24 mouse cellular contexts compared by ENCODE assay signal in the genomic region with DNA sequence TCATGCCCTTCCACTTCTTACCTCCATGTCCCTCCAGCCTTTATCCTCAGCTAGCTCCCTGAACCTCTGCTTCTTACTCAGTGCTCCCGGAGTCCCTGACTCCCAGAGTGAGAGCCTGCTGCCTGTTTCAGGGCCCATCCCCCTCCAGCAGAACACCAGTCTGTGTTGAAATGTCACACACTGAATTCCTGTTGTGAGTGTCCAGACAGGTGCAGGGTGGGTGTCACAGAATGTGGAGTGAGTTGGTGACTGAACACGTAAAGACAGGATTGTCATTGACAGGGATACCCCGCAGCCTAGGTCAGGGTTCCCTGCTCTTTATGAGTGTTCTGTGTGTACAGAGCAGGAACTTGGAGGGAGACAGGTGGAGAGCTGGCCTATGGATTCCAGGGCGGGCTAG. TPM values are rescaled to one million over a fixed set of nuclear protein-coding genes. Genes with fewer than 3 reads are reported as not detected.
DNase-seq lines count a peak whose midpoint lies in the region; ATAC-seq lines count a peak whose summit lies in the region.
"Had no signal": no experiment of that assay in that cellular context is flagged by ENCODE, and none has a peak within 500 bp of the region (broad histone marks: within the 10 kb centered on the region; RNA-seq: fewer than 3 reads in every experiment).

No protein-coding gene starts in this region.

- WGBS in heart, embryonic 13.5 days: 42% methylated on average over 4 of the region's 4 CpGs
- WGBS in liver, embryonic 16.5 days (ENCODE audit: insufficient replicate concordance): 63% methylated on average over 4 of the region's 4 CpGs

- no peak for ATAC-seq in heart, embryonic 13.5 days (ENCODE audit: extremely low read depth, insufficient number of reproducible peaks, low FRiP score, low TSS enrichment)
- no peak for ATAC-seq in megakaryocyte, adult 5-6 weeks (ENCODE audit: poor library complexity, severe bottlenecking)
- no peak for ATAC-seq in liver, embryonic 16.5 days (ENCODE audit: low read depth)
- ATAC-seq: forebrain, embryonic 14.5 days; intestine, embryonic 16.5 days; midbrain, embryonic 13.5 days had no signal

- DNase-seq in heart, postnatal 25 days (ENCODE audit: low spot score): no peak
- no peak for DNase-seq in urinary bladder, postnatal 14 days (ENCODE audit: low spot score)
- no peak for DNase-seq in urinary bladder, postnatal 25 days (ENCODE audit: low spot score)
- DNase-seq: adrenal gland, postnatal 25 days; cerebellum, adult 18-20 months; cerebellum, postnatal 14 days; gastrocnemius, postnatal 14 days; heart, postnatal 36 days; kidney, adult 8-10 months; kidney, postnatal 14 days; layer of hippocampus, adult 9-11 months; lung, postnatal 36 days had no signal

- H3K4me1 ChIP-seq in heart, embryonic 13.5 days: peaks cover 75% of the 10 kb centered on the region
- peaks cover 92% of the 10 kb centered on the region for H3K4me1 ChIP-seq in megakaryocyte, embryonic 14.5 days
- H3K4me1 ChIP-seq in liver, embryonic 16.5 days (ENCODE audit: control insufficient read depth, low read depth, low read length): peaks cover 30% of the 10 kb centered on the region

- no peaks in the 10 kb centered on the region for H3K9me3 ChIP-seq in heart, embryonic 13.5 days
- no peaks in the 10 kb centered on the region for H3K9me3 ChIP-seq in megakaryocyte, embryonic 14.5 days
- H3K9me3 ChIP-seq in liver, embryonic 16.5 days (replicated peaks; ENCODE audit: control insufficient read depth, low read length): no peaks in the 10 kb centered on the region
- H3K9me3 ChIP-seq: embryonic facial prominence, embryonic 10.5 days; embryonic facial prominence, embryonic 15.5 days; hindbrain, embryonic 13.5 days; lung, embryonic 15.5 days; midbrain, embryonic 13.5 days had no signal

- no peak overlapping the region for H3K4me2 ChIP-seq in heart, embryonic 13.5 days
- no peak overlapping the region for H3K4me2 ChIP-seq in liver, embryonic 16.5 days (ENCODE audit: low read depth, low read length)
- H3K4me2 ChIP-seq: embryonic facial prominence, embryonic 15.5 days; hindbrain, embryonic 13.5 days; lung, embryonic 15.5 days; midbrain, embryonic 13.5 days had no signal

- no peak overlapping the region for H3K4me3 ChIP-seq in heart, embryonic 13.5 days
- H3K4me3 ChIP-seq in megakaryocyte, embryonic 14.5 days (replicated peaks): peak overlapping the region; percentile 81
- no peak overlapping the region for H3K4me3 ChIP-seq in liver, embryonic 16.5 days (ENCODE audit: low read depth, low read length)
- H3K4me3 ChIP-seq: embryonic facial prominence, embryonic 10.5 days; embryonic facial prominence, embryonic 15.5 days; hindbrain, embryonic 13.5 days; lung, embryonic 15.5 days; midbrain, embryonic 13.5 days had no signal

- peaks cover 36% of the 10 kb centered on the region for H3K27me3 ChIP-seq in heart, embryonic 13.5 days (replicated peaks)
- no peaks in the 10 kb centered on the region for H3K27me3 ChIP-seq in megakaryocyte, embryonic 14.5 days (replicated peaks)
- H3K27me3 ChIP-seq in liver, embryonic 16.5 days (ENCODE audit: control insufficient read depth, insufficient read depth, low read depth, low read length): no peaks in the 10 kb centered on the region
- H3K27me3 ChIP-seq: embryonic facial prominence, embryonic 15.5 days had no signal

- H3K9ac ChIP-seq in heart, embryonic 13.5 days: no peak overlapping the region
- H3K9ac ChIP-seq in liver, embryonic 16.5 days (ENCODE audit: low read depth, low read length): no peak overlapping the region
- H3K9ac ChIP-seq: embryonic facial prominence, embryonic 15.5 days; hindbrain, embryonic 13.5 days; liver, embryonic 14.5 days; lung, embryonic 15.5 days; midbrain, embryonic 13.5 days had no signal

- H3K27ac ChIP-seq in heart, embryonic 13.5 days (replicated peaks): peak overlapping the region; percentile 24; the same call in 1 of the 2 replicates
- peak overlapping the region; percentile 20; the same call in 1 of the 2 replicates for H3K27ac ChIP-seq in liver, embryonic 16.5 days (ENCODE audit: low read length)
- H3K27ac ChIP-seq: embryonic facial prominence, embryonic 10.5 days; embryonic facial prominence, embryonic 15.5 days; hindbrain, embryonic 13.5 days; liver, embryonic 14.5 days; lung, embryonic 15.5 days; midbrain, embryonic 13.5 days had no signal

- intact Hi-C loops in heart, postnatal 25 days (cut with DNase I): no loop called here

- 0 out of 2 replicates have a peak, but pooled peaks cover 2% of the 10 kb centered on the region for H3K36me3 ChIP-seq in heart, embryonic 13.5 days
- peaks cover 69% of the 10 kb centered on the region for H3K36me3 ChIP-seq in megakaryocyte, embryonic 14.5 days (replicated peaks; ENCODE audit: low read length)
- peaks cover 4% of the 10 kb centered on the region; the same call in 1 of the 2 replicates for H3K36me3 ChIP-seq in liver, embryonic 16.5 days (ENCODE audit: control insufficient read depth, insufficient read depth)
- H3K36me3 ChIP-seq: hindbrain, embryonic 13.5 days; midbrain, embryonic 13.5 days had no signal

RNA-seq across cellular contexts. Expression of a gene that starts 3.0 kb away (rescaled TPM):
- 25.6 and 26.3 TPM in 2 replicates for polyA plus RNA-seq in heart, embryonic 13.5 days (2015; fragmentation: Nextera tagmentation; extraction: Ambion mirVana)
- 10 to 100 TPM; 31.6 to 35.9 TPM for total RNA-seq in heart, postnatal 25 days (2021)
- 143 and 148 TPM in 2 replicates for polyA plus RNA-seq in megakaryocyte, embryonic 14.5 days (2012; ENCODE audit: insufficient read depth, low replicate concordance)
- 141 and 152 TPM in 2 replicates for total RNA-seq in megakaryocyte, adult 5-6 weeks (2015)
- 211 and 245 TPM in 2 replicates for total RNA-seq in megakaryocyte, adult 5-6 weeks (2017)
- 17.3 and 22.5 TPM in 2 replicates for polyA plus RNA-seq in liver, embryonic 16.5 days (2015; fragmentation: Nextera tagmentation; extraction: Ambion mirVana)

RNA-seq across cellular contexts. Expression of a gene that starts 28.0 kb away (rescaled TPM):
- polyA plus RNA-seq in heart, embryonic 13.5 days (2015; fragmentation: Nextera tagmentation; extraction: Ambion mirVana): 32.9 and 35.4 TPM in 2 replicates
- total RNA-seq in heart, postnatal 25 days (2021): 10 to 100 TPM; 57.4 to 65.4 TPM
- polyA plus RNA-seq in megakaryocyte, embryonic 14.5 days (2012; ENCODE audit: insufficient read depth, low replicate concordance): 236 and 315 TPM in 2 replicates
- total RNA-seq in megakaryocyte, adult 5-6 weeks (2015): 22.3 and 23.9 TPM in 2 replicates
- total RNA-seq in megakaryocyte, adult 5-6 weeks (2017): 8.2 and 8.4 TPM in 2 replicates
- 128 and 142 TPM in 2 replicates for polyA plus RNA-seq in liver, embryonic 16.5 days (2015; fragmentation: Nextera tagmentation; extraction: Ambion mirVana)

RNA-seq across cellular contexts. Expression of a gene that starts 42.8 kb away (rescaled TPM):
- 23.0 and 28.0 TPM in 2 replicates for polyA plus RNA-seq in heart, embryonic 13.5 days (2015; fragmentation: Nextera tagmentation; extraction: Ambion mirVana)
- total RNA-seq in heart, postnatal 25 days (2021): 10 to 100 TPM; 11.4 to 12.6 TPM
- polyA plus RNA-seq in megakaryocyte, embryonic 14.5 days (2012; ENCODE audit: insufficient read depth, low replicate concordance): 3.2 and 7.8 TPM in 2 replicates
- total RNA-seq in megakaryocyte, adult 5-6 weeks (2015): 16.2 and 20.2 TPM in 2 replicates
- 9.9 and 15.3 TPM in 2 replicates for total RNA-seq in megakaryocyte, adult 5-6 weeks (2017)
- 7.2 and 7.6 TPM in 2 replicates for polyA plus RNA-seq in liver, embryonic 16.5 days (2015; fragmentation: Nextera tagmentation; extraction: Ambion mirVana)
